Mouse (Mus musculus) forebrain, embryonic 13.5 days (tissue): ENCODE data around the gene Olfr790. TPM values are rescaled to one million over a fixed set of nuclear protein-coding genes. Genes with fewer than 3 reads are reported as not detected.

ENCODE experiments used
- ATAC-seq: fragments of 200-750 bp; cut with Nextera tagmentation; 2 replicates; pipeline ENCODE4 v1.8.0; 2017
- H3K27ac ChIP-seq: fragments of 300-500 bp; sonication (generic); 2 replicates; pipeline ENCODE4 v1.5.1; 2015; ENCODE audit warnings: inconsistent platforms, mild to moderate bottlenecking, moderate library complexity
- H3K27me3 ChIP-seq: fragments of 300-500 bp; sonication (generic); 2 replicates; pipeline ENCODE4 v1.6.1; 2015; ENCODE audit warnings: mild to moderate bottlenecking, inconsistent platforms
- H3K36me3 ChIP-seq: fragments of 300-500 bp; sonication (generic); 2 replicates; pipeline ENCODE4 v1.6.1; 2015; ENCODE audit warnings: mild to moderate bottlenecking, inconsistent platforms; ENCODE audit not compliant: poor library complexity, severe bottlenecking
- H3K4me1 ChIP-seq: fragments of 300-500 bp; sonication (generic); 2 replicates; pipeline ENCODE4 v1.6.1; 2015; ENCODE audit warnings: inconsistent platforms
- H3K4me2 ChIP-seq: fragments of 300-500 bp; sonication (generic); 2 replicates; pipeline ENCODE4 v1.6.1; 2015; ENCODE audit warnings: inconsistent platforms, mild to moderate bottlenecking, moderate library complexity
- H3K4me3 ChIP-seq: fragments of 300-500 bp; sonication (generic); 2 replicates; pipeline ENCODE4 v1.5.1; 2015; ENCODE audit warnings: mild to moderate bottlenecking, inconsistent platforms
- H3K9ac ChIP-seq: fragments of 300-500 bp; sonication (generic); 2 replicates; pipeline ENCODE4 v1.6.1; 2015; ENCODE audit warnings: mild to moderate bottlenecking, inconsistent platforms
- H3K9me3 ChIP-seq: fragments of 300-500 bp; sonication (generic); replicated peaks from 2 replicates; pipeline ENCODE4 v1.6.1; 2016; ENCODE audit warnings: inconsistent platforms
- WGBS: fragments of 180-500 bp; shearing (Covaris S2); methylation state at CpG from one replicate; pipeline ENCODE4 v1.1.7; 2015; 5-methylcytosine and 5-hydroxymethylcytosine counted together
- polyA plus RNA-seq: library from polyadenylated mRNA; unstranded; fragments of >200 nt; fragmentation: Nextera tagmentation; extraction: Ambion mirVana; gene quantifications from 2 replicates; pipeline ENCODE4 v1.2.1, GENCODE M21; 2015

Olfr790 gene
- polyA plus RNA-seq = not detected in 2 replicates

DNA sequence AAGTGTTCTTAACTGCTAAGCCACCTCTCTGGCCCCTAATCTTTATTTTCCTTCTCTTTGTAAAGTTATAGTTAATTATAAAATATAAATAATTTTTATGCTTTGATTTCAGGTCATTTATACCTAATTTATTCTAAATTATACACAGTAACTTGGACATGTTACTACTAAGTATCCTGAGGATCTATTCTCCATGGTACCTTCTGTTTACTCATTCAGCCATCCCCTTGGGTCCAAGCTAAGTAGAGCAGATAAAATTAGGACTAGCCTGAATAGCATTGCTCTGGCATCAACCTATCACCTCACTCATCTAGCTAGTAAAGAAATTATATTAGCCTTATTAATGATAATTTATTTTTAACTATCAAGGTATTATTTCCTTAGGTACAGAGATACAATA is at the start of gene Olfr790:
Olfr790 (plus strand) TSS at position 301 of the 400 bp plus-strand sequence.
- Histone ChIP-seq H3K36me3 (no peaks in the 10 kb centered on the region), H3K27ac (no peak within 1 kb of the TSS), H3K4me2 (no peak within 1 kb of the TSS), H3K4me3 (no peak within 1 kb of the TSS), H3K27me3 (no peaks in the 10 kb centered on the region), H3K9ac (no peak within 1 kb of the TSS), H3K4me1 (no peaks in the 10 kb centered on the region), H3K9me3 (no peaks in the 10 kb centered on the region)
- ATAC-seq = no peak

DNA sequence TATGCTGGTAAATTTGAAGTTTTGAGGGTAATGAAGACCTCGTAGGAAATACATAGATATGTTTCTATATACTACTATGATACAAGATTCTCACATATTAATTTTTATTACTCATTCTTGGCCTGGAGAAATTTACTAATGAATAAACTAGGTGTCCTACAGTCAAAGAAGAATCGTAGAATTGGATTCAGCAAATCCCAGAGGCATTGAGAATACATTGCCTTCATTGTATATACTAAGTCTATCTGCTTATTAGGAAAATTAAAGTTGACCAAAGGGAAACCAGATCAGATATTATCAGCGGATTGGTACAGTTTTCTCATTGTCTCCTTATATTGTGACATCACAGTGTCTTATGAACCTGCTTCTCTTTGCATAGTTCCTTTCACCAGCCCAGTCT is 36.7 kb upstream of the Olfr790 start, which contains the start of gene Olfr787:
Olfr787 (plus strand) TSS at position 301 of the 400 bp plus-strand sequence.
- Histone ChIP-seq H3K4me3 (no peak within 1 kb of the TSS), H3K27ac (no peak within 1 kb of the TSS), H3K4me2 (no peak within 1 kb of the TSS), H3K27me3 (no peaks in the 10 kb centered on the region), H3K36me3 (no peaks in the 10 kb centered on the region), H3K4me1 (no peaks in the 10 kb centered on the region), H3K9me3 (no peaks in the 10 kb centered on the region), H3K9ac (no peak within 1 kb of the TSS)
- ATAC-seq = no peak
- 85% methylated on average over 3 of the region's 3 CpGs for WGBS

- H3K27me3 ChIP-seq = no peaks in the 10 kb centered on the region
- H3K27ac ChIP-seq = no peak within 1 kb of the TSS
- H3K4me3 ChIP-seq = no peak within 1 kb of the TSS
- no peaks in the 10 kb centered on the region for H3K4me1 ChIP-seq
- H3K9ac ChIP-seq = no peak within 1 kb of the TSS
- H3K4me2 ChIP-seq = no peak within 1 kb of the TSS
- no peak for ATAC-seq
- no peaks in the 10 kb centered on the region for H3K36me3 ChIP-seq
- H3K9me3 ChIP-seq = no peaks in the 10 kb centered on the region
Observed at GRCm38 (mm10) chr10:129470698-129471097, 27.6 kb upstream of the Olfr790 start, which contains the start of gene Olfr788. TSS of gene Olfr788 (plus strand) at chr10:129470998.

GRCm38 (mm10) chr10:129473256-129473655 is 25.0 kb upstream of the Olfr790 start:
- H3K9me3 ChIP-seq = no peaks in the 10 kb centered on the region
- no peak for ATAC-seq
- H3K36me3 ChIP-seq = no peaks in the 10 kb centered on the region
- H3K27ac ChIP-seq = no peak overlapping the region
- H3K27me3 ChIP-seq = no peaks in the 10 kb centered on the region
- H3K9ac ChIP-seq = no peak overlapping the region
- H3K4me3 ChIP-seq = no peak overlapping the region
- no peaks in the 10 kb centered on the region for H3K4me1 ChIP-seq
- WGBS = 45% methylated on average over 2 of the region's 2 CpGs
- no peak overlapping the region for H3K4me2 ChIP-seq

DNA sequence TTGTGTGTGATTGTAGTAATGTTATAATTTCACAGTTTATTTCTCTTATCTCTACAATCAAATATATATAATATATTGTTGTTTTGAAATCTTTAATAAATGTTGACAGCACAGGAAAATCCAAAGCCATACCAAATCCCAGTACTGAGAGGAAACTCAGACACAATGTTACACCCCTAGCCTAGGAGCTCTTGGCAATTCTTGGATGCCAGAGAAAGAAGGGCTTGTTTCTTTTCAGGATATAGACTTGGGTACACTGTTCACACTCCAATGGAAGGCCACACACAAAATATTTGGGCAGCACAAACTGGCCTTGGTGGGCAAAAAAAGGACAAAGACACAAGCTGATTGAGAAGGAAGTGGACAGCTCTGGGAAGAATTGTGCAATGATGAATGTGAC is 24.6 kb upstream of the Olfr790 start:
- Histone ChIP-seq H3K4me2 (no peak overlapping the region), H3K4me3 (no peak overlapping the region), H3K27me3 (no peaks in the 10 kb centered on the region), H3K4me1 (no peaks in the 10 kb centered on the region), H3K9ac (no peak overlapping the region), H3K9me3 (no peaks in the 10 kb centered on the region), H3K36me3 (no peaks in the 10 kb centered on the region), H3K27ac (no peak overlapping the region)
- no peak for ATAC-seq

- no peaks in the 10 kb centered on the region for H3K9me3 ChIP-seq
- no peaks in the 10 kb centered on the region for H3K36me3 ChIP-seq
- H3K4me3 ChIP-seq = no peak within 1 kb of the TSS
- no peak within 1 kb of the TSS for H3K4me2 ChIP-seq
- no peak within 1 kb of the TSS for H3K9ac ChIP-seq
- no peak for ATAC-seq
- 68% methylated on average over 2 of the region's 2 CpGs for WGBS
- no peak within 1 kb of the TSS for H3K27ac ChIP-seq
- H3K27me3 ChIP-seq = no peaks in the 10 kb centered on the region
- no peaks in the 10 kb centered on the region for H3K4me1 ChIP-seq
Observed at GRCm38 (mm10) chr10:129484452-129484851, 13.8 kb upstream of the Olfr790 start, which contains the start of gene Olfr789. TSS of gene Olfr789 (plus strand) at chr10:129484752.

DNA sequence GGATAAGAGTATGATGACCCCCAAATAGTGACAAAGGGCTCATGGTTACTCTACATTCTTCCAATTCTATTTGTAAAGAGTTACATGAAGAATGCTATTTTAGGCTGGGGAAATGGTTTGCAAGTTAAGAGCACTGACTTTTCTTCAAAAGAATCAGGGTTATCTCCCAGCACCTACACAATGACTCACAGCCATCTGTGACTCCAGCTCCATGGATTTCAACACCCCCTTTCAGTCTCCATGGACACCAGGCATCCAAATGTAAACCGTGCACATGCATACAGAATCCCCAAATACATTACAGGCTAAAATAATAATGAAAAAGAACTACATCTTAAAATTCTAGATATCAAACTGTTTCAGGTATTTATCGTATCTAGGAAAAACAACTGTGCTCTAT is 8.2 kb upstream of the Olfr790 start:
- no peak overlapping the region for H3K4me3 ChIP-seq
- H3K9me3 ChIP-seq = no peaks in the 10 kb centered on the region
- H3K36me3 ChIP-seq = no peaks in the 10 kb centered on the region
- H3K9ac ChIP-seq = no peak overlapping the region
- no peaks in the 10 kb centered on the region for H3K4me1 ChIP-seq
- no peak for ATAC-seq
- no peaks in the 10 kb centered on the region for H3K27me3 ChIP-seq
- H3K27ac ChIP-seq = no peak overlapping the region
- H3K4me2 ChIP-seq = no peak overlapping the region
- WGBS = 80% methylated on average over 2 of the region's 2 CpGs

- Histone ChIP-seq H3K4me3 (no peak within 1 kb of the TSS), H3K9me3 (no peaks in the 10 kb centered on the region), H3K4me2 (no peak within 1 kb of the TSS), H3K27me3 (no peaks in the 10 kb centered on the region), H3K9ac (no peak within 1 kb of the TSS), H3K27ac (no peak within 1 kb of the TSS), H3K4me1 (no peaks in the 10 kb centered on the region), H3K36me3 (no peaks in the 10 kb centered on the region)
- no peak for ATAC-seq
- 73% methylated on average over 3 of the region's 3 CpGs for WGBS
Observed at GRCm38 (mm10) chr10:129521492-129521891, 23.2 kb downstream of the Olfr790 start, which contains the start of gene Olfr791. TSS of gene Olfr791 (plus strand) at chr10:129521792.

DNA sequence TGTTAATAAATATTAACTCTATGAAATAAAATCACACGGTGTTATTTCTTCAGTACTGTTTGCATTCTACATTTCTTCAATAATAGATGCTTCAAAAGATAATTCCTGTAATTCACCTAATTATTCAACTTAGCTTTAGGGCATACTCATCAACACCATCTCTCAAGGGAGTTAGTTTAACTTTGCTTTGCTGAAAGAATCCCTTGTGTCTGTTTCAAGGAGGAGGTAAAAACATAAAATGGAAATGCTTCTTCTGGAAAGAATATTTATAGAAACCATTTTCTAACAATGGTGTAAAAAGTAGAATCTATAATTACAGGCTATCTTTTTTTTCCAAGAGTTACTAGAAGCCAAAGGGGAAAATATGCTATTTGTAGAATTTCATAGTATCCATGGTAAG is 40.6 kb downstream of the Olfr790 start, which contains the start of gene Olfr792:
Olfr792 (plus strand) TSS at position 301 of the 400 bp plus-strand sequence.
- H3K27me3 ChIP-seq = no peaks in the 10 kb centered on the region
- H3K36me3 ChIP-seq = no peaks in the 10 kb centered on the region
- ATAC-seq = no peak
- 82% methylated on average over 1 of the region's 1 CpGs for WGBS
- peaks cover 3% of the 10 kb centered on the region; the same call in 1 of the 2 replicates for H3K9me3 ChIP-seq
- H3K27ac ChIP-seq = no peak within 1 kb of the TSS
- H3K4me3 ChIP-seq = no peak within 1 kb of the TSS
- no peak within 1 kb of the TSS for H3K9ac ChIP-seq
- H3K4me1 ChIP-seq = no peaks in the 10 kb centered on the region
- H3K4me2 ChIP-seq = no peak within 1 kb of the TSS

DNA sequence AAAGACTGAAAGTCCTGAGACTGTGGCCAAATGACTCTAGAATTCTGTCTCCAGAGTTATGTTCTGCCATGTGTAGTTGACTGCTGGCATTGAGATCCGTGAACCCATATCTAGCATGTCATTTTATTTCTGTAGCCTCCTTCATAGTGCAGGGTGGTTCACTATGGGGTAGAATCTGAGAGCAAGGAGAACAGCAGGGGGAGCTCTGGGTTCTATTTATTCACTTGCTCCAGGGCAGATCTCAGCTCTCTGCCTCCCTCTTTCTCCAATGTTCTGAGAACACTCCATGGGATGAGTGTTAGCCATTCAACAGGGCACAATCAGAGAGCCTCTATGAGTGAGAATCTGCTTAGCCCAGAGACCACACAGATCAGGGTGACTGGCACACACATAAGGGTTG is 51.1 kb downstream of the Olfr790 start:
- no peaks in the 10 kb centered on the region for H3K27me3 ChIP-seq
- 0 out of 2 replicates have a peak, but pooled peaks have one; percentile 38 for ATAC-seq
- H3K36me3 ChIP-seq = no peaks in the 10 kb centered on the region
- H3K27ac ChIP-seq = no peak overlapping the region
- no peaks in the 10 kb centered on the region for H3K4me1 ChIP-seq
- H3K9me3 ChIP-seq = peaks cover 5% of the 10 kb centered on the region
- no peak overlapping the region for H3K4me3 ChIP-seq
- no peak overlapping the region for H3K9ac ChIP-seq
- no peak overlapping the region for H3K4me2 ChIP-seq
- 69% methylated on average over 1 of the region's 1 CpGs for WGBS

Other genes starting within 250 kb of the Olfr790 start
- not detected in 2 replicates for gene Olfr776, start 239.4 kb upstream of the Olfr790 start, polyA plus RNA-seq
- gene Olfr777, start 227.0 kb upstream of the Olfr790 start, polyA plus RNA-seq = not detected in 2 replicates
- gene Olfr780, start 180.4 kb upstream of the Olfr790 start, polyA plus RNA-seq = not detected in 2 replicates
- gene Olfr781, start 169.6 kb upstream of the Olfr790 start, polyA plus RNA-seq = not detected in 2 replicates
- not detected in 2 replicates for gene Olfr782, start 149.6 kb upstream of the Olfr790 start, polyA plus RNA-seq
- 0.05 and 0.08 TPM in 2 replicates for gene Olfr784, start 114.4 kb upstream of the Olfr790 start, polyA plus RNA-seq
- gene Olfr785, start 93.1 kb upstream of the Olfr790 start, polyA plus RNA-seq = not detected in 2 replicates
- not detected in 2 replicates for gene Olfr786, start 71.2 kb upstream of the Olfr790 start, polyA plus RNA-seq
- gene Olfr787, start 36.6 kb upstream of the Olfr790 start, polyA plus RNA-seq = not detected in 2 replicates
- not detected in 2 replicates for gene Olfr788, start 27.5 kb upstream of the Olfr790 start, polyA plus RNA-seq
- not detected in 2 replicates for gene Olfr789, start 13.7 kb upstream of the Olfr790 start, polyA plus RNA-seq
- not detected in 2 replicates for gene Olfr791, start 23.3 kb downstream of the Olfr790 start, polyA plus RNA-seq
- gene Olfr792, start 40.7 kb downstream of the Olfr790 start, polyA plus RNA-seq = not detected in 2 replicates
- not detected in 2 replicates for gene Olfr794, start 69.2 kb downstream of the Olfr790 start, polyA plus RNA-seq
- not detected in 2 replicates for gene Olfr796, start 114.1 kb downstream of the Olfr790 start, polyA plus RNA-seq
- not detected in 2 replicates for gene Olfr798, start 129.4 kb downstream of the Olfr790 start, polyA plus RNA-seq
- not detected in 2 replicates for gene Olfr799, start 139.0 kb downstream of the Olfr790 start, polyA plus RNA-seq
- not detected in 2 replicates for gene Olfr800, start 159.2 kb downstream of the Olfr790 start, polyA plus RNA-seq
- not detected in 2 replicates for gene Olfr801, start 175.4 kb downstream of the Olfr790 start, polyA plus RNA-seq
- gene Olfr802, start 189.7 kb downstream of the Olfr790 start, polyA plus RNA-seq = not detected in 2 replicates
- not detected in 2 replicates for gene Olfr803, start 195.8 kb downstream of the Olfr790 start, polyA plus RNA-seq
- not detected in 2 replicates for gene Olfr804, start 204.7 kb downstream of the Olfr790 start, polyA plus RNA-seq
- not detected in 2 replicates for gene Olfr805, start 230.9 kb downstream of the Olfr790 start, polyA plus RNA-seq
- not detected in 2 replicates for gene Olfr806, start 243.4 kb downstream of the Olfr790 start, polyA plus RNA-seq